Mouse (Mus musculus) left cerebral cortex, postnatal 25 days (tissue): ENCODE results near the gene 4931417E11Rik. TPM values are rescaled to one million over a fixed set of nuclear protein-coding genes. Genes with fewer than 3 reads are reported as not detected.

Experiments
- DNase-seq, 2 experiments: peaks; one replicate each; pipeline ENCODE4 v3.0.0; 2022; ENCODE audit warnings: low spot score in 2 of 2, mixed read lengths in 1 of 2
- intact Hi-C: fragments of 180-260 bp; cut with DNase I; formaldehyde crosslinking; loops from one replicate; pipeline ENCODE4 v1.15.1; 2025
- total RNA-seq, 2 experiments: library from RNA; stranded (reverse); gene quantifications; 2 replicates each; pipeline ENCODE4 v1.2.3; 2021

4931417E11Rik gene
- not detected for total RNA-seq

DNA sequence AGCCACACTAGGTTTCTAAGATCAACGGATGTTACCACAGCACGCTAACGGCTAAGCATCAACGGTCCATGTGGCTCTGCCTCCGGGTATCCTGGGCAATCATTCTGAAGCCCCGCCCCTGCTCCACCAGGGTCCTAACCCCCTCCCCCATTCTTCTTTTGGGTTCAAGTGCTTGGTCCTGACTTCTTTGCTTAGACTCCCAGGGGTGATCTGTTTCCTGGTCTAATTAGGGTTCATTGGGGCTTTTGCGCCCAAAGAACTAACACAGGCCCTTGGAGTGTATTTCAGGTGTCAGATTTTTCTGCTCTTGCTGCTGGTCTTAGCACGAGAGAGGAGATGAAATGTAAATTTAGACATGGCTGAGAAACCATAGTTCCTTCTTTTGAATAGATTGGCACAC lies at the start of gene 4931417E11Rik:
4931417E11Rik (minus strand) TSS at position 101 of the 400 bp plus-strand sequence.
- DNase-seq = no peak
- intact Hi-C loops = no loop called here

DNA sequence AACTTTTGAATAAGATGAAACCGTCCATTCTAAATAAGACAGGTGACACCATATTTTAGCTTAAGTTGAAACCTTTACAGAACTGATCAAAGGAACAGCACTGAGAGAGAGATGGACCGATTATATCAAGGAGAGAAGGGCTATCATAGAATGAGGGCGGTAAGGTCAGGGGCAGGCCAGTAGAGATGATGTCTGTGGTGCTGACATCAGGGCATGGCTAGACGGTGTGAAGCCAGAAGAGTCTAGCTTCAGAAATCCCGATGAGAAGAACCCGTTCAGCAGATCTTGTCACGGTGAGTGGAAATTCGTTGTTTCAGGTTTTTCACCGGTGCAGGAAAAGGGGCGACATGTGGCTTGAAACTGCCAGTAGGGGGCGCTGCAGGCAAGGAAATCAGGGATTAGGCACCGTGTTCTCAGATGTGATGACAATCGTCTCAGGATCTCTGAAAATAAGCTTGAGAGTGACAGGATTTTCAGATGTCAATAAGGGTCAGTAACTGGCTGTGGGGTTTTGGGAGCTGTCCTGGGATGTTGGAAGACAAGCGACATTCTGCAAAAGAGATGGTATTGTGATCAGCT lies 48.4 kb upstream of the 4931417E11Rik start:
- intact Hi-C loops = loop anchor here (10.0 kb wide), 1 partner anchor 153 kb away; no protein-coding TSS in a partner anchor
- peak; percentile 69 to 78 for DNase-seq

DNA sequence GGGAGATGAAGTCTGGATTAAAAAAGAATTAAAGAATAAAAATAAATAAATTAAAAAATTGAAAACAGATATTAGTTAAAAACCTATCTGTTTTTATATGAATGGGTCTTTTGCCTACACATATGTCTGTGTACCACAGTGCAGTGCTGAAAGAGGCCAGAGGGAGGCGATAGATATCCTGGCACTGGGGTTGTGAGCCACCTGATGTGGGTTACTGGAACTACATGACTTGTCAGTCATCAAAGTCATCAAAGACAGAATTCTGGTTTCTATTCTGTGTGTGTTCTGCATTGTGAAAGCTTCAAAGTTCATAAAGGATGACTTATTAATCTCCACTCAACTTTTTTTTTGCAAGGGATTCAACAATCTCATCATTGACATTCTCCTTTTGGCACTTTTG lies 43.4 kb upstream of the 4931417E11Rik start:
- DNase-seq = no peak
- intact Hi-C loops = loop anchor here (10.0 kb wide), 1 partner anchor 148 kb away; no protein-coding TSS in a partner anchor

GRCm38 (mm10) chr6:73499631-73500030 lies 30.2 kb upstream of the 4931417E11Rik start:
- DNase-seq = no peak
- intact Hi-C loops = no loop called here

- intact Hi-C loops = no loop called here
- DNase-seq = no peak
These were observed 27.9 kb upstream of the 4931417E11Rik start for GRCm38 (mm10) chr6:73497321-73497720.

- DNase-seq = no peak
- intact Hi-C loops = no loop called here
These were observed 21.1 kb upstream of the 4931417E11Rik start for GRCm38 (mm10) chr6:73490524-73490923.

- DNase-seq = no peak
- intact Hi-C loops = no loop called here
These were observed 16.1 kb upstream of the 4931417E11Rik start for GRCm38 (mm10) chr6:73485616-73486015.

GRCm38 (mm10) chr6:73466084-73466483 lies 3.4 kb downstream of the 4931417E11Rik start:
- intact Hi-C loops = no loop called here
- DNase-seq = no peak

DNA sequence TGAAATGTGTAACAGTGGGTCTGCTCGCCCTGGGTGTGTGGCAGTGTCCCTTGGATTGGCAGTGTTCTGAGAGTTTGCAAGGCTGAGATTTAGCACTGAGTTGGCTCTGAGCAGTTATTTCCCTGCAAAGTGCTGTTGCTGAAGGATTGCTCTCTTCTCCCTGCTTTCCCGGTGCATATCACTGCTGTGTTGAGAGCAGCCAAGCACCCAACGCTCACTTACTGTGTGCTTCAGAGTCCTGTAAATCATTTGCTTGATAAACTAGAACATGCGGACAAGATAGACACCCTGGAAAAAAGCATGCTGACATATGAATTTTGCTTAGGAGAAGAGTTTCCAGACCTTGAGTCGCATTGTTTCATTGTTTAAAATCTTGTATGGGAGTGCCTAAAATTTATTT lies 6.9 kb downstream of the 4931417E11Rik start:
- intact Hi-C loops = no loop called here
- DNase-seq = no peak

DNA sequence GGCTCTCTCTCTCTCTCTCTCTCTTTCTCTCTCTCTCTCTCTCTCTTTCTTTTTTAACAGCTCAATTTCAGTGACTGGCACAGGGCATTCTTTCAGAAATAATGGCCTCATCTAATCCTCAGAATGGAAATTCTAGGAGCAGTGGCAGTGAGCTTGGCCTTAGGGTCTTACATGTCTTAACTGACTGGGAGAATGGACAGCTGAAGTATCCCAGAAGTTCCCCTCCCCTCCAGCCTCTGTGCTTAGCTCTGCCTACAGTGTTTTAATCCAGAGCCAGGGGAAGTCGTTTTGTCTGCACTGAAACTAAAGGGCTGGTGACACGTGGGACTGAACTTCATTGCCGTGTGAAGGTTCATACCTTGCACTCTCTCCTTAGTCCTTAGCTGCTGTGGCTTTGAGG lies 35.6 kb downstream of the 4931417E11Rik start:
- intact Hi-C loops = no loop called here
- no peak for DNase-seq

DNA sequence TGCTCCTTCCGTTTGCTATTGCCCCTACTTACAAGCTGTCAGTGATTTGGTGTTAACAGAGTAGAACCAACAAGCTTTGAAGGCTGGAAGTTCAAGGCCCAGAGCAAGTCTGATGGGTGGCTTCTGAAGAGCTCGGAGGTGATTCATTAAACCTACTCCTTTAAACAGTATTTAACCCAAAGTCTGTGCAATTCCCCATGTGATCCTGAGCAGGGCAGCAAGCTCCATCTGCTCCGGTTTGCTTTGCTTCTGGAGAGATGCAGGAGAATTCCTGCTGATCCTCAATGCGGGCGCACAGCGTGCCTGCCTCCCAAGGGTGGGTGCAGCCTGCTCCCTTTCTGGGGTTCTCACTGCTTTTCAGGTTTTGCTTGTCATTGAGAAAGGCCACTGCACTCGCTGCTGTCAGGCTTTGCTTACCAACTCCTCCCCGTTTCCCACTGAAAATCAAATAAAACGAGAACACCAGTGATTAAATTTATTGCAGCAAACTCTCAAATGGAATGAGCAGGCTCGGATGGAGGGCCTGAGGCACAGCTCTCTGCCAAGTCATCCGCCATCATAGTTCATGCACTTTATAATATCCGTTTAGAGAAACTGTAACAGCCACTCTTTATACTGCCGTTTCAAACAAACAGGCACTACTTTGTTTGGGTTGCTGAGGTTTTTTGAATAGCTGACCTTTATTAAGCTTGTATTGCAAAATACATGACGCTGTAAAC lies 40.7 kb downstream of the 4931417E11Rik start:
- no peak for DNase-seq
- intact Hi-C loops = no loop called here

DNA sequence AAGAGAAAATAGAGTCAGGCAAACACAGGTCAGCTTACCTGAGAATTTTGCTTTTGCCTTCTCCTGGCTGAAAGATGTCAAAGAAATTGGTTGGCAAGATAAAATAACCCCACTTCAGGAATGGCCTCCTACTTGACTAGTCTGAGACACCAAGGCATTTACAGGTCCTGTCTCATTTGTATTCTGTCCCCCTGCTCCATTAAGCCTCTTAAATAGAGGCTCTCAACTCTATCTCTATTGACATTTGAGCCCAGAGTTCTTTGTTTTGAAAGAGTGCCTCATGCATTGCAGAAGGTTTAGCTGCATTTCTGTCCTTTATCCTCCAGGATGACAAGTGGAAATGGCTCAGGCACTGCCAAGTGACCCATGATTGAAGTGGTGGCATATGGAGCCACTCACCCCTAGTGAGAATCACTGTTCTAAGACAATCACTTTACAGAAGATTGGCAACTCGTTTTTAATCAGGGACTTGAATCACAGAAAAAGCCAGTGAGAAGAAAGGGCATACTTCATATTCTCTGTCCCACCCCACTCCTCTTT lies 42.1 kb downstream of the 4931417E11Rik start:
- no peak for DNase-seq
- intact Hi-C loops = no loop called here

Other genes with a start within 250 kb of the 4931417E11Rik start
- gene Dnah6, start 248.0 kb downstream of the 4931417E11Rik start, total RNA-seq = under 1 TPM; 0.41 to 0.60 TPM
- 100 to 1,000 TPM; 123 to 129 TPM for gene Suclg1, start 221.3 kb downstream of the 4931417E11Rik start, total RNA-seq